Mouse (Mus musculus) CH12.LX (cell line): ENCODE results near the gene Tspan15.

Experiments
- CHD1 ChIP-seq: IDR thresholded peaks from 2 replicates; pipeline ENCODE4 v1.6.1; 2012; ENCODE audit warnings: low read depth, low read length, improper control_type of control experiment, inconsistent platforms
- CTCF ChIP-seq, 2 experiments: IDR thresholded peaks in 1 of 2; conservative IDR thresholded peaks in 1 of 2; 2 replicates each; pipeline ENCODE4 v1.5.1; 2011 to 2012; ENCODE audit warnings: low read depth in 2 of 2, low read length in 2 of 2, improper control_type of control experiment in 1 of 2, inconsistent platforms in 1 of 2, mild to moderate bottlenecking in 1 of 2, moderate library complexity in 1 of 2
- EP300 ChIP-seq: IDR thresholded peaks from 2 replicates; pipeline ENCODE4 v1.6.1; 2011; ENCODE audit warnings: low read length, improper control_type of control experiment
- ETS1 ChIP-seq: conservative IDR thresholded peaks from 2 replicates; pipeline ENCODE4 v1.6.1; 2012; ENCODE audit warnings: low read depth, mild to moderate bottlenecking, inconsistent platforms, low read length, improper control_type of control experiment, moderate library complexity
- MAFK ChIP-seq: IDR thresholded peaks from 2 replicates; pipeline ENCODE4 v1.6.1; 2011; ENCODE audit warnings: low read length, improper control_type of control experiment; ENCODE audit not compliant: insufficient replicate concordance
- MAZ ChIP-seq: IDR thresholded peaks from 2 replicates; pipeline ENCODE4 v1.6.1; 2012; ENCODE audit warnings: low read depth, mild to moderate bottlenecking, inconsistent platforms, low read length, improper control_type of control experiment, moderate library complexity
- NRF1 ChIP-seq: IDR thresholded peaks from 2 replicates; pipeline ENCODE4 v1.6.1; 2014; ENCODE audit warnings: low read depth, mild to moderate bottlenecking, inconsistent platforms, low read length, improper control_type of control experiment, moderate library complexity
- POLR2A ChIP-seq: IDR thresholded peaks from 2 replicates; pipeline ENCODE4 v1.6.1; 2011; ENCODE audit warnings: low read depth, mild to moderate bottlenecking, improper control_type of control experiment, low read length
- POLR2AphosphoS2 ChIP-seq: IDR thresholded peaks from 2 replicates; pipeline ENCODE4 v1.6.1; 2011; ENCODE audit warnings: low read depth, low read length, improper control_type of control experiment
- TBP ChIP-seq: conservative IDR thresholded peaks from 2 replicates; pipeline ENCODE4 v1.6.1; 2011; ENCODE audit warnings: low read depth, low read length, improper control_type of control experiment
- TCF12 ChIP-seq: IDR thresholded peaks from 2 replicates; pipeline ENCODE4 v1.6.1; 2014; ENCODE audit warnings: low read depth, mild to moderate bottlenecking, inconsistent platforms, low read length, improper control_type of control experiment
- UBTF ChIP-seq: IDR thresholded peaks from 2 replicates; pipeline ENCODE4 v1.6.1; 2012; ENCODE audit warnings: low read depth, mild to moderate bottlenecking, inconsistent platforms, low read length, improper control_type of control experiment, moderate library complexity
- ZC3H11A ChIP-seq: IDR thresholded peaks from 2 replicates; pipeline ENCODE4 v1.6.1; 2012; ENCODE audit warnings: low read depth, mild to moderate bottlenecking, inconsistent platforms, low read length, improper control_type of control experiment
- ZMIZ1 ChIP-seq: IDR thresholded peaks from 2 replicates; pipeline ENCODE4 v1.6.1; 2012; ENCODE audit warnings: low read depth, mild to moderate bottlenecking, inconsistent platforms, low read length, improper control_type of control experiment

- TF ChIP-seq EP300 (no peak), CTCF (conservative IDR thresholded peaks at IDR 0.05 in 1 of 2, IDR thresholded peaks at IDR 0.05 in 1 of 2; ENCODE audit: low read depth in 2 of 2, low read length in 2 of 2) (no peak), ZC3H11A (no peak), POLR2AphosphoS2 (no peak), CHD1 (no peak), TBP (no peak), NRF1 (no peak), ZMIZ1 (no peak), TCF12 (no peak), ETS1 (no peak), MAZ (no peak), POLR2A (no peak), UBTF (no peak), MAFK (no peak)
Measured at GRCm38 (mm10) chr10:62202574-62202973, 28.5 kb downstream of the Tspan15 start.
